Mouse (Mus musculus) lung, embryonic 14.5 days (tissue): ENCODE measurements at regions not wholly inside any gene's neighbourhood (a gene's known extent, or its start where the extent isn't known, plus 50 kb on each side); places are given as distances from the start of the nearest gene placed in this dataset.

Experiments used
- ATAC-seq: fragments of 200-750 bp; cut with Nextera tagmentation; 2 replicates; pipeline ENCODE4 v1.8.0; 2017; ENCODE audit warnings: mild to moderate bottlenecking, moderate TSS enrichment, moderate library complexity; ENCODE audit not compliant: insufficient read depth
- DNase-seq: peaks from one replicate; pipeline ENCODE4 v3.0.0-alpha.2; 2015
- H3K27ac ChIP-seq: fragments of 300-500 bp; sonication (generic); 2 replicates; pipeline ENCODE4 v1.5.1; 2014; ENCODE audit warnings: low read depth, mild to moderate bottlenecking, moderate library complexity
- H3K27me3 ChIP-seq: fragments of 300-500 bp; sonication (generic); 2 replicates; pipeline ENCODE4 v1.6.1; 2014; ENCODE audit warnings: low read length, control low read depth; ENCODE audit not compliant: insufficient read depth
- H3K36me3 ChIP-seq: fragments of 300-500 bp; sonication (generic); 2 replicates; pipeline ENCODE4 v1.6.1; 2014; ENCODE audit warnings: control low read depth; ENCODE audit not compliant: insufficient read depth
- H3K4me1 ChIP-seq: fragments of 300-500 bp; sonication (generic); 2 replicates; pipeline ENCODE4 v1.6.1; 2014; ENCODE audit warnings: antibody characterized with exemption, control low read depth; ENCODE audit not compliant: insufficient read depth
- H3K4me2 ChIP-seq: fragments of 300-500 bp; sonication (generic); 2 replicates; pipeline ENCODE4 v1.6.1; 2014; ENCODE audit warnings: mild to moderate bottlenecking
- H3K4me3 ChIP-seq: fragments of 300-500 bp; sonication (generic); 2 replicates; pipeline ENCODE4 v1.5.1; 2014; ENCODE audit warnings: low read depth, low read length
- H3K9ac ChIP-seq: fragments of 300-500 bp; sonication (generic); 2 replicates; pipeline ENCODE4 v1.6.1; 2014
- H3K9me3 ChIP-seq: fragments of 300-500 bp; sonication (generic); 2 replicates; pipeline ENCODE4 v1.6.1; 2016; ENCODE audit warnings: low read depth, low read length, control low read depth
- CTCF ChIP-seq: IDR thresholded peaks from 2 replicates; pipeline ENCODE4 v1.5.1; 2016; ENCODE audit warnings: antibody characterized with exemption, low read depth
- WGBS: fragments of 180-500 bp; shearing (Covaris S2); extraction: QIAGEN DNeasy Blood & Tissue Kit; methylation state at CpG from one replicate; pipeline ENCODE4 v1.1.7; 2014; 5-methylcytosine and 5-hydroxymethylcytosine counted together

DNA sequence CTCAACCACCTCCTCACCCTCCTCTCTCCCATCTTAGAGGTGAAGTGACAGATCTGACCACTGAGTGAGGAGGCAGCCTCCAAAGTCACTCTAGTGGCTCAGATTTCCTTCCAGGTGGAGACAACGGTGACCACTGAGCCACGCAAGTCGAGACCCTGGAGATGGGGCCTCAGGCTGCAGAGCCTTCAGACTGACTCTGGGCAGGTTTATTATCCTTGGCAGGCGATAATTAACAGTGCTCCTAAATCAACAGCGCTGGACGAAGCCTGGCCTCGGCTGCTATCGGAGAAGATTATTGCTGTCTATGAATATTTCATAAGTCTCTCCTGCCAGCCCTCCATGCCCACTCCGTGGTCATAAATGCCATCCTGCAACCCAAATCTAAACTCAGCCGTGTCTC is 79.1 kb upstream of the 1700021F07Rik start:
- 67% methylated on average over 10 of the region's 10 CpGs for WGBS
- ATAC-seq = no peak
- no peaks in the 10 kb centered on the region for H3K4me1 ChIP-seq
- no peak overlapping the region for H3K4me3 ChIP-seq
- H3K27ac ChIP-seq = no peak overlapping the region
- no peak overlapping the region for H3K4me2 ChIP-seq
- TF ChIP-seq CTCF = no peak
- H3K27me3 ChIP-seq = no peaks in the 10 kb centered on the region
- H3K9me3 ChIP-seq = no peaks in the 10 kb centered on the region
- no peak overlapping the region for H3K9ac ChIP-seq
- no peak for DNase-seq
- no peaks in the 10 kb centered on the region for H3K36me3 ChIP-seq

DNA sequence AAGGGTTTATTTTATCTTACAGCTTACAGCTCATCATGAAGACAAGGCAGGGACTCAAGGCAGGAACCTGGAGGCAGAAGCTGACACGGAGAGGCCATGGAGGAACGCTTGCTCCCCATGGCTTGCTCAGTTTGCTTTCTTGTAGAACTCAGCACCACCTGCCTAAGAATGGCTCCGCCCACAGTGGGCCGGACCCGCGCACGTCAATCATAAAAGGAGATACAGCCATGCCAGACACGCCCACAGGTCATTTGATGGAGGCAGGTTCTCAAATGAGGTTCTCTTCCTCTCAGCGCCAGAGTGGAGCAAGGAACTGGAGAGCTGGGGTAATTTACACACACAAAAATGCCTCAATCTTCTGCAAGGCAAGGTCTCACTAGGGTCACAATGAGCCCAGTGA is 78.0 kb upstream of the 1700021F07Rik start:
- TF ChIP-seq CTCF = no peak
- Histone ChIP-seq H3K9ac (no peak overlapping the region), H3K9me3 (no peaks in the 10 kb centered on the region), H3K4me3 (no peak overlapping the region), H3K4me2 (no peak overlapping the region), H3K27ac (no peak overlapping the region), H3K4me1 (no peaks in the 10 kb centered on the region), H3K27me3 (no peaks in the 10 kb centered on the region), H3K36me3 (no peaks in the 10 kb centered on the region)
- ATAC-seq (no peak), DNase-seq (no peak)
- 84% methylated on average over 9 of the region's 9 CpGs for WGBS

DNA sequence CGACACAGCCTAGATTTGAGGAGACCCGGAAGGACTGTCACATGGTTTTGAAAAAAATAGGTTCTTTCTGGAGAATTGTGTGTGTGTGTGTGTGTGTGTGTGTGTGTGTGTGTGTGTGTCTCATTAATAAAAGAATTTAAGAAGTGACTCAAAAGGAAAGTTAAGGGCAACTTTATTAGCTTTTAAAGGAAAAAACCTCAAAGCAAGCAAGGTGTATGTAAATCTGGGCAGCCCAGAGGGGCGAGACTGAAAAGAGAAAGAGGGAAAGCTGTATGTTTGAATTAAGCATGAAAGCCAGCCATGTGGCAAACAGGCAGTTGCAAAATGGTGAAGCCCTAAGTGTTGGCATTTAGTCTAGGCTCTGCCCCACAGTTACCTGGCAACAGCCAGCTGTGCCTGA is 77.3 kb upstream of the 1700021F07Rik start:
- Histone ChIP-seq H3K4me2 (no peak overlapping the region), H3K27ac (no peak overlapping the region), H3K36me3 (no peaks in the 10 kb centered on the region), H3K9ac (no peak overlapping the region), H3K27me3 (no peaks in the 10 kb centered on the region), H3K4me1 (no peaks in the 10 kb centered on the region), H3K4me3 (no peak overlapping the region), H3K9me3 (no peaks in the 10 kb centered on the region)
- DNase-seq (no peak), ATAC-seq (no peak)
- TF ChIP-seq CTCF = no peak
- 81% methylated on average over 3 of the region's 3 CpGs for WGBS

DNA sequence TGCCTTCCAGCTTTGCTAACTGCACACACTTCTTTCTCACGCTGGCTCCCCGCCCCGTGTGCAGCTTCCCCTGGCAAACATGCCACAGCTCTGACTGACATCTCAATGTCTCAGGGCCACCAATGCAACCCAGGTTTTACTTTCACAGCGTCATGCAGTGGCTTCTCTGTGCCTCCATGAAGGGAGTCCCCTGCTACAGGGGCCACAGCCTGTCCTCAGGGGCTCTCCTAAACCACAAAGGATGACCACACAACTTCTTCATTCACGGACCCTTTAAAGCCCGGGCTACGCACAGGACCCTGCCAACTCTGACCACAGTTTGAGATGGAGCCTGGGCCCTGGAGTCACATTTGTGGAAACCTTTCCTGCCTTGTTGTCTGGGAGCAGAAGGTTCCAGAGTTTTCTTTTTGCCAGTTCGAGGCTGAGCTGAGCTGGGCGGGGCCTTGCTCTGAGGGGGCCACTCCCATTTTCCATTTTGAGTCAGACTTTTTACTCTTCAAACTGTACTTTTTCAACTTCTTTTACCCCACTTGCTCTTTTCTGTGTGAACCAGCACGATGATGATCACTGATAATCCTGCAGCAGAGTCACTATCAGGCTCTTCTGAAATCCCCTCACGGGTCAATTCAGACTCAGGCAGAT is 73.7 kb upstream of the 1700021F07Rik start:
- DNase-seq (peak; percentile 14), ATAC-seq (no peak)
- H3K9me3 ChIP-seq = no peaks in the 10 kb centered on the region
- WGBS = 77% methylated on average over 11 of the region's 11 CpGs
- no peak overlapping the region for H3K9ac ChIP-seq
- no peaks in the 10 kb centered on the region for H3K4me1 ChIP-seq
- no peak overlapping the region for H3K4me2 ChIP-seq
- H3K27ac ChIP-seq = 0 out of 2 replicates have a peak overlapping the region, but pooled peaks have one; percentile 28
- H3K36me3 ChIP-seq = no peaks in the 10 kb centered on the region
- H3K27me3 ChIP-seq = no peaks in the 10 kb centered on the region
- H3K4me3 ChIP-seq = no peak overlapping the region
- no peak for TF ChIP-seq CTCF

DNA sequence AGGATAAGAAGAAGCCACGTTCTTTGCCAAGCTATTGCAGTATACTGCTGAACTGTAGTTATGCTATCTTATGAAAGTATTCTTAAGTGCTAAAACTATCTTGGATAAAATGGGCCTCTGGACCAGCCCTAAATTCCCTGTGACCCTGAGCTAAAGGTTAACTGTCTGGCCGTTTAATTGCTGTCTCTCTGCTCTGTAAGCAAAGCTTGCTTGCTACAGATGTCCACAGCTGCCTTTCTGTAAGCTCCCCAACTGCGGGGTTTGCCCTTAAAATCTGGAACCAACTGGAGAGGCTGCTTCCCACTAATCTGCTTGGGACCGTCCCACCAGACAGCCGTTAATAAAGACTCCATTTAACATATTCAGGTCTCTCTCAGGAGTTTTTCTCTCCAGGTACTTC is 73.2 kb upstream of the 1700021F07Rik start:
- 37% methylated on average over 5 of the region's 5 CpGs for WGBS
- H3K36me3 ChIP-seq = no peaks in the 10 kb centered on the region
- no peaks in the 10 kb centered on the region for H3K9me3 ChIP-seq
- H3K9ac ChIP-seq = no peak overlapping the region
- H3K4me3 ChIP-seq = no peak overlapping the region
- H3K4me1 ChIP-seq = no peaks in the 10 kb centered on the region
- peak; percentile 78 for DNase-seq
- no peaks in the 10 kb centered on the region for H3K27me3 ChIP-seq
- no peak overlapping the region for H3K4me2 ChIP-seq
- peak; percentile 47; the same call in 1 of the 2 replicates for ATAC-seq
- TF ChIP-seq CTCF = no peak
- no peak overlapping the region for H3K27ac ChIP-seq

DNA sequence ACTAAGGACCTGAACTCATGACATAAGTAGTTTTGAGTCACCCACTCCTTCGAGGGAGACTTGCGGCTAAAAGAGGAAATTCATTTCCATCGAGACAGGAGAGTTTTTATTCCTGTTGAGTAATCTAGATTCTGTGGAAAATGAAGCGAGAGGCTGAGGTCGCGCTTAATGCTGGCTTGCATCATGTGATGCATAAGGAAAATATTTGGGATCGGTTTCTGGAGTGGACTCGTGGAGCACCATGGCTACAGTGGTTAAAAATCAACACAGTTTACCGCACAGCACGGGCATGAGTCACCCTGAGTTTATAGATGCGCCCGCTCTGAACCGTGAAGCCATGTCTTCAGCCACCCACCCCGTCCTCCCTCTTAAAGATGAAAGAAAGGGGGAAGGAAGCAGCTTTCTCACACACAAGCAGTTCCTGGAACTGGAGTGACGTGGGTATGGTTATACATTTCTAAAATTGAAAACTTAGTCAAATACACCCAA is 70.3 kb upstream of the 1700021F07Rik start:
- Histone ChIP-seq H3K36me3 (no peaks in the 10 kb centered on the region), H3K9me3 (no peaks in the 10 kb centered on the region), H3K4me1 (no peaks in the 10 kb centered on the region), H3K9ac (no peak overlapping the region), H3K4me2 (no peak overlapping the region), H3K27me3 (no peaks in the 10 kb centered on the region), H3K4me3 (no peak overlapping the region), H3K27ac (no peak overlapping the region)
- no peak for TF ChIP-seq CTCF
- ATAC-seq = no peak
- peak; percentile 43 for DNase-seq
- WGBS = 48% methylated on average over 15 of the region's 15 CpGs

DNA sequence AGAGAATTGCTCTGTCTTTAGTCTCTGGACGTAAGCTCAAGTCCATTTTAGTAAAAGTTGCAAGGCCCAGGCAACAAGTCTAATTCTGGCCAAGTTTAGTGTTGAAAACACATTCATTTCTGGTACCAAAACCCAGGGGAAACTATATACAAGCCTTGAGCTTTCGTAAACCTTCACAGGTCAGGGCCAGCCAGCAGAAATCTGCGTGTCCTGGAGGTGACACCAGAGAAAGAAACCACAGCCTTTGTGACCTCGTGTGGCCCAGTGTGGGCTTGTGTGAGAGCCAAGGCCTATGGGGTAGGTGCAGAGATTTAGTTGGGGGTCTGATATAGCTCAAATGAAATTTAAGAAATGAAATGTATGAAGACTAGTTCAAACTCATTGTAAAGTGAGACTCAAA is 69.6 kb upstream of the 1700021F07Rik start:
- no peak for TF ChIP-seq CTCF
- no peaks in the 10 kb centered on the region for H3K27me3 ChIP-seq
- no peaks in the 10 kb centered on the region for H3K4me1 ChIP-seq
- H3K9me3 ChIP-seq = no peaks in the 10 kb centered on the region
- no peak overlapping the region for H3K4me3 ChIP-seq
- H3K36me3 ChIP-seq = no peaks in the 10 kb centered on the region
- no peak overlapping the region for H3K9ac ChIP-seq
- 81% methylated on average over 4 of the region's 4 CpGs for WGBS
- ATAC-seq (no peak), DNase-seq (no peak)
- no peak overlapping the region for H3K27ac ChIP-seq
- H3K4me2 ChIP-seq = no peak overlapping the region
